Mouse (Mus musculus): Measurements from ENCODE around the gene Nudcd3. TPM values are rescaled to one million over a fixed set of nuclear protein-coding genes. Genes with fewer than 3 reads are reported as not detected.

The Nudcd3 gene
- total and polyA plus RNA-seq, 3 experiments: 33.3 to 50.5 TPM; not detected in 1

DNA sequence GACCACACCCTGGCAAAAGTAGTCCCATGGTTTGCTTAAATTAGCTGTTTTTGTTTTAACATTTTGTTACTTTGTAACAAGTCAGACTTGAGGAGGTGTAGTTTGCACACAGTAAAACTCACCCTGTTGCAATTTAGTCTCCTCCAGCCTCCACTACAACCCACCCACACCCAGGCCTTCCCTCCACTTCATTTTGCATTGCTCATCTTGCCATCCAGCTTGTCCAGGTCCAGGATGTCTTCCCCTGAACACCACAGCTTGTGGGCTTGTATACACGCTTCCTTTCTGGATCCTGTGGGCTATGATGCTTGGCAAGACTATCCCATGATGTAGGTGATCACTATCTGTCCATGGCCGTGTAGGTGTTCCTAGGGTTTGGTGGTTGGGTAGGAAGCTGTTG, 82.3 kb downstream of the Nudcd3 start:
- no peaks in the 10 kb centered on the region; a peak in 1 of 4 replicates for H3K36me3 ChIP-seq (ENCODE audit: control insufficient read depth in 1 of 2, insufficient read depth in 2 of 2, low read length in 2 of 2)
- H3K4me3 ChIP-seq (ENCODE audit: control insufficient read depth in 1 of 2, insufficient read depth in 1 of 2, low read depth in 2 of 2, low read length in 2 of 2): no peak overlapping the region
- no peak for DNase-seq (ENCODE audit: low read depth, low spot score)
- H3K27ac ChIP-seq (ENCODE audit: control insufficient read depth, low read depth, low read length): no peak overlapping the region
- no peaks in the 10 kb centered on the region for H3K9me3 ChIP-seq (replicated peaks; ENCODE audit: insufficient read depth, low read length)
- no peaks in the 10 kb centered on the region for H3K4me1 ChIP-seq (ENCODE audit: control insufficient read depth in 1 of 2, insufficient read depth in 2 of 2, low read length in 2 of 2)
- TF ChIP-seq ETS1 (IDR thresholded peaks at IDR 0.05; ENCODE audit: low read depth, low read length): no peak
- TF ChIP-seq MYB (IDR thresholded peaks at IDR 0.05; ENCODE audit: low read depth, low read length): no peak
- TF ChIP-seq USF1 (IDR thresholded peaks at IDR 0.05; ENCODE audit: low read depth, low read length): no peak
- no peak for TF ChIP-seq USF2 (IDR thresholded peaks at IDR 0.05; ENCODE audit: borderline replicate concordance in 1 of 2, insufficient read depth in 1 of 2, low read depth in 1 of 2, low read length in 2 of 2)
- TF ChIP-seq JUND (IDR thresholded peaks at IDR 0.05; ENCODE audit: low read depth, low read length): no peak
- TF ChIP-seq RCOR1 (IDR thresholded peaks at IDR 0.05; ENCODE audit: low read depth, low read length): no peak
- TF ChIP-seq GATA1 (IDR thresholded peaks at IDR 0.05; ENCODE audit: low read depth, low read length): no peak
- no peak for TF ChIP-seq ZMIZ1 (IDR thresholded peaks at IDR 0.05; ENCODE audit: low read depth, low read length)
- H3K27me3 ChIP-seq (ENCODE audit: control insufficient read depth in 1 of 2, insufficient read depth in 2 of 2, low read length in 2 of 2): no peaks in the 10 kb centered on the region
- H3K9ac ChIP-seq (ENCODE audit: control insufficient read depth, low read depth, low read length, poor library complexity, severe bottlenecking): no peak overlapping the region
- no peaks in the 10 kb centered on the region for H3K79me2 ChIP-seq (ENCODE audit: control insufficient read depth, insufficient read depth, low read length, poor library complexity)

- Histone ChIP-seq H3K36me3 (ENCODE audit: control insufficient read depth in 1 of 2, insufficient read depth in 2 of 2, low read length in 2 of 2) (peaks cover 0 to 1% of the 10 kb centered on the region in 2 experiments; a peak in 2 of 4 replicates), H3K79me2 (ENCODE audit: control insufficient read depth, insufficient read depth, low read length, poor library complexity) (no peaks in the 10 kb centered on the region), H3K9ac (ENCODE audit: control insufficient read depth, low read depth, low read length, poor library complexity, severe bottlenecking) (no peak overlapping the region), H3K4me3 (ENCODE audit: control insufficient read depth in 1 of 2, insufficient read depth in 1 of 2, low read depth in 2 of 2, low read length in 2 of 2) (no peak overlapping the region), H3K27me3 (ENCODE audit: control insufficient read depth in 1 of 2, insufficient read depth in 2 of 2, low read length in 2 of 2) (no peaks in the 10 kb centered on the region), H3K9me3 (replicated peaks; ENCODE audit: insufficient read depth, low read length) (no peaks in the 10 kb centered on the region), H3K27ac (ENCODE audit: control insufficient read depth, low read depth, low read length) (no peak overlapping the region), H3K4me1 (ENCODE audit: control insufficient read depth in 1 of 2, insufficient read depth in 2 of 2, low read length in 2 of 2) (no peaks in the 10 kb centered on the region)
- no peak for TF ChIP-seq RAD21 (IDR thresholded peaks at IDR 0.05; ENCODE audit: low read depth, low read length)
- no peak for TF ChIP-seq ZMIZ1 (IDR thresholded peaks at IDR 0.05; ENCODE audit: low read depth, low read length)
- TF ChIP-seq JUND (IDR thresholded peaks at IDR 0.05; ENCODE audit: low read depth, low read length): no peak
- no peak for TF ChIP-seq MEF2A (IDR thresholded peaks at IDR 0.05; ENCODE audit: extremely low read depth, insufficient replicate concordance, low read depth, low read length, poor library complexity, severe bottlenecking)
- TF ChIP-seq GABPA (IDR thresholded peaks at IDR 0.05; ENCODE audit: low read depth, low read length): no peak
- TF ChIP-seq CTCF (IDR thresholded peaks at IDR 0.05 in 2 of 3, conservative IDR thresholded peaks at IDR 0.05 in 1 of 3; ENCODE audit: control insufficient read depth in 1 of 3, insufficient read depth in 1 of 3, low read depth in 2 of 3, low read length in 3 of 3, poor library complexity in 1 of 3, severe bottlenecking in 1 of 3): no peak
- no peak for TF ChIP-seq MAFK (IDR thresholded peaks at IDR 0.05; ENCODE audit: borderline replicate concordance, low read depth, low read length)
- TF ChIP-seq GATA1 (IDR thresholded peaks at IDR 0.05; ENCODE audit: low read depth, low read length): no peak
- TF ChIP-seq MXI1 (IDR thresholded peaks at IDR 0.05; ENCODE audit: low read depth, low read length): no peak
- DNase-seq (ENCODE audit: low read depth, low spot score): no peak
These were observed 88.3 kb downstream of the Nudcd3 start for GRCm38 (mm10) chr11:6111734-6112484.

Data from MEL (cell line).